Mouse (Mus musculus) regulatory T cell (primary cell): ENCODE measurements around the gene Utrn.

Source experiments
- in situ Hi-C: fragments of 300-600 bp; cut with MboI, MseI; formaldehyde crosslinking; loops from one replicate; pipeline ENCODE4 v1.15.1; 2025; ENCODE audit warnings: high pct_unique_total_duplicates

Utrn gene

DNA sequence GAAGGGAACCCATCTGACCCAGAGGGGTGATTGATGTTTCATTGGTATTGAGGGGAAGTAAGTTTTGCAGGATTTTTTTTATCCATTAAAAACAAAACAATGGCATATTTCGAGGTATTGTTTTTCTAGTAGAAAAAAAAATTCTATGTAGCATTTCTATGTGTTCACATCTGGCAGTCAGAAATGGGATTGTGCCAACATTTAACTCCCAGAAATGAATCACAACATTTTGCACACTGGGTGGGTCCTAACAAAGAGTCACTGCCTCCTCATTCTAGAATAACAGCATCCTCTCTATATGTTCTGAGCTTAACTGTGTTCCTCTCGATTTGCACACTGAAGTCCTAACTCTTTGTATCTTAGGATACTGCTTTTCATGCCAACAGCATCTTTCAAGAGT is 416.5 kb downstream of the Utrn start:
- in situ Hi-C loops = no loop called here

DNA sequence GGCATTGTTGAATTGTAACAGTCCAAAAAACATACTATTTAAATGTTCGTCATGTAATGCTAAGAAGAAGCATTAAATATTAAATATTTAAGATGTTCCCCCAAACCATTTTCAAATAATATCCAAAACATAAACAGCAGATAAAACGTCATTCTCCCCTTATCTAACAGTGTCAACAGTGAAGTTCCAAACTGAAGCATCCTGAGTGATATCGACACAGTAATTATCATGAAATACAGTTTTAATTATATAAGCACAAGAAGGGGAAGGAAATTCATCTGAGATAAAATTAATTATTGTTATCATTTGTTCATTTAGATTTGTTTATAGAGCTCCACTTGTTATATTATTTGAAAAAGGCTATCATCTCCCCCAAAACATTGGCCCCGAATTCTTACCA is 425.0 kb downstream of the Utrn start:
- in situ Hi-C loops = no loop called here

DNA sequence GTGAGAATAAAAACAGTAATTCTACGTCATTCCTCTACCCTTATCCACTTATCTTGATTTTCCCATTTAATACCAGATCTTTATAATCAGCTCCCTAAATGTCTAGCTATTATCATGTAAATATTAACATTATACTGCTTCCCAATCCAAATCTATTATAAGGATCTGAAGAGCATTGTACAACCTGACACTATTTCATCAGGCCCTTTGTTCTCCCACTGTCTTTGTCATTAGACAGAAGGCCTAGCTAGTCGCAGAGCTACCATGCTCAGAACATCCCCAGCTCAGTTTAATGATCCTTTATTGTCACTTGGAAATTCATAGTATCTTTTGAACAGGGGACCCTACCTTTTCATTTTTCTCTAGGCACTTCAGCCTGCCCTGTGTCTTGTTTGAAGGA is 436.0 kb downstream of the Utrn start:
- in situ Hi-C loops = no loop called here

DNA sequence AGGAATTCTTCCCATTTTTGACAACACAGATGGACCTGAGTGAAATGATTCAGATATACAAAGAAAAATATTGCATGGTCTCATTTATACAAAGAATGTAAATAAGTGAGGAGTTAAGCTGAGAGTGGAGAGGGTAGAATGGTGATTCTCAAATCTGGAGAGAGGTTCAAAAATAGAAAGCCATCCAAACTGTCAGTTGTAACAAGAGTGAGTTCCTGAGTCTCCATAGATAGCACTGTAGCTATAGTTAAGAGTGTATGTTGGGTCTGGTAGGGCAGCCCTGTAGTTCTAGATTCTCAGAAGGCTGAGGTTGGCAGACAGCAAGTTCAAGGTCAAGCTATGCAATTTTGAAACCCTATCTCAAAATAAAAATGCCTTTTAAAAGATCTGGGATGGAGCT is 438.8 kb downstream of the Utrn start:
- in situ Hi-C loops = no loop called here

DNA sequence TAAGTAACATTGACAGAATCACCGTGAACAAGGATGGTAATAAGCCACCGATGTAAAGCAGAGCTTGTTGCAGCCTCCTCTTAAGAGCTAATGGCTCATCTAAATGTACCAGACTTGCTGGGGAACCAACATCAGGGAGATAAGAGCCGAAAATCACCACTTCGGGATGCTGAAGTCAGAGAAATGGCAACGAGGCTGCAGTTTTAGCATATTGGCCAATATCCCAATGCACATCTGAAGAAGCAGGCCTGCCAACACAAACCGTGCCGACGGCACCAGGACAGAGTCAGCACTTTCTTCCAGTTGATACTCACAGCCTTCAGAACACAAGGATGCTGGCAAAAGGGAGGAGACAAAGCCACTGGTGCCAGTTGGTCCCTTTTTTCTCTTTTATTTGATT is 442.3 kb downstream of the Utrn start:
- in situ Hi-C loops = no loop called here

DNA sequence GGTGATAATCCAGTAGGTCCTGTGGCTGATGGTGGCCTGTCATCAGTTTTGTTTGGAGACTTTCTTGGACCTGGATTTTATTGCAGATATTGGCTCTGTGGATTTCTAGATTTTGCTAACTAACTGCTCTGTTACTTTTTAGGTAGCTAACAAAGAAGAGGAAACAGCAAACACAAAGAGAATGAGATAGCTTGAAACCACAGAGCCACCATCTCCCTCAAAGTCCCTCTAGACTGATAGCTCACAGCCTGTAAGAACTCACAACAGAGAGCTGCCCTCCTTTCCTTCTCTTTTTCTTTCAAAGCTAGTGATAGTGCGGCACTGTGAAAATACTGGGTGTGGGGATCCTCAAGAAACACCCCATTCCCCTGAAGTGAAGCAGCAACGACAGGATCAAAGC is 444.2 kb downstream of the Utrn start:
- in situ Hi-C loops = no loop called here

DNA sequence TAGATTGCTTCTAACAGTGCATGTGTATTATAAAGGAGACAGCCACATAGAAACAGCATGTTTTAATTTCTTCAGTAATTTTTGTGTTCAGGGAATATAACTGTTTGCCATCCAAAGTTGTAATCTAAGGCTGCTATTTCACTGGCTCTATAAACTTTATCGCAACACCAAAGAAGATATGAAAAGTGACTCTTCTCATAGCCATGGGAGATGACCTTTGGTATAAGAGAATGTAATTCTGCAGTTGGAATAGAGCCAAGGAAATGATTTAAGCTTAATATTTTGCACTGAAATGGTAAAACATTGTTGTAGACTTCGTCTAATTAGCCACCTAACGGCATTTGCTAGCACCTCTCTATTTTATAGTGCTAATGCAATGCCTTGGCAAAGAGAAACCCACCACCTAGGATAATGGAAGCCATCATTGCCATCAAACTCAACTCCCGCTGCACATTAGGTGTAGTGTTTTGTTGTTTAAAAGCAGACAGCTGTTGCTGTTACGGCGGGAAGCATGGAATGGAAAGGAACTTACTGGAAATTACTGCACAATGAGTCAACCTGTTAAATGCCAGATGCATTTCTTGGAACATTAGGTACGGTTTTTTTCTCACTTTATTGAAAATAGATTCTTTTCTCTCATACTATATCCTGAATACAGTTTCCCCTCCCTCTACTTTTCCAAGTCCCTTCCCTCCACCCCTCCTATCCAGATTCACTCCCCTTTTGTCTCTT is 445.0 kb downstream of the Utrn start:
- in situ Hi-C loops = no loop called here

DNA sequence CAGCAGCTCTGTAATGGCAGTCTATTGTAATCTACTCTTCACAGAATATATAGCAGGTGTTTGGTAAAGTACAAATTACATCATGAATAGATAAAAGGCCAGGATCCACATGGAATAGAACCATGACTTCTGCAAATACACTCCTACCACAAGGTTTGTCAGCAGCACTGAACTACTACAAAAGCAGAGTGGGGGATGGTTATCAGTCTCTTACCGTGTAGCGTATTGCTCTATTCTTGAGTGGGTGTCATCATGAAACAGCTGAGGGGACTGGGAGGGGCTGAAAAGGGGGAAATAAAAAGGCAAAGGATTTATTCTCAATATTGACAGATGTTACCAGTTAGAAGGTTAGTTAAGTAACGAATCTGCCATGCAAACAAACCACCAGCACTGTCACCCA is 454.2 kb downstream of the Utrn start:
- in situ Hi-C loops = no loop called here

DNA sequence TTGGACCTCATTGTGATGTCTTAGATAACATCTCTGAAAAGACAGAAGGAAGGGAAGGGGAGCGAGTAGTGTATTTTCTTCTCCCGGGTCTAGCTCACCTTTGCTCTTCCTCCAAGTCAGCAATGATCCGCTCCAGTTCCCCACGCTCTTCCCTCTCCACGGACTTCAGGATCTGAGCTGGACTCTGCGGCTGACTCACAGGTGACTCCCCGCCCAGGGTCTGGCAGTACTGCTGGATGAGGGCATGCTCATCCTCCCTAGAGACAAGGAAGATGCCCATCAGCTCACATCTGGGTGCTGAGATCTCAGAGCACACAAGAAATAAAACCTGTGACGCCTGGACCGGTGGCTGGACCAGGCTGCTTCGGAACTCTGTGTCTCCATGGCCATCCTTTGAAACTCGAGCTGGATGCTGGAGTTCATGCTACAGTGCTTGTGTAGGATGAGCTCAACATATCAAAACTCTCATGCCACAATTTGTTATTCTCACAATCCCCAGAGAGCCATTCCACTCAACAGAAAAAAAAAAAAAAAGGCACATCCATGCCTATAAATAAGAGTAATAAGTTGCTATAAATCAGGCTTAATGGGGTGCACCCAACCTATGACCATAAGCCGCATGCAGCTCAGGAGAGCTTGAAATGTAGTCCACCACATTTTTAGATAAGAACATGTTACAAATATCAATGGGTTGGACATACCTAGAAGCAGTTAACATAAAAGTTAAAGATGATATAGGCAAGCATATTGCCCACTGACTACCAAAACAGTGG is 462.6 kb downstream of the Utrn start:
- in situ Hi-C loops = loop anchor here (5.0 kb wide), 1 partner anchor 51 kb away; no protein-coding TSS in a partner anchor

DNA sequence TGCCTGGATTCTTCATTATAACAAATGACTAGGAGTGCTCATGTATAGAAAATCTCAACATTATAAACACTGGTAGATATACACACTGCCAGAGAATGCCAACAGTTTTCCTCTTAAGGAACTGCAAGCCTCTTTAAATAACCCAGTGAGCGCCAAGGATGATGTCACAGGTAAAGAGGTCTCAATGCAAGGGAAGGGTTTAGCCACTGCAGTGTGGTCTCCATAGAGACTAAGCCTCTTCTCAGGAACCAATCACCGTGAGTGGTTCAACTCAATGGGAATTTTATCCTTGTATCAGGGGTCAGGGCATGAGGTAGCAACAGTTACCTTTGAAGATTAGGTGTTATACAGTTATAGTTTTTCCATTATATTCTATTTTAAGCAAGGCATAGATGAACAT is 469.7 kb downstream of the Utrn start:
- in situ Hi-C loops = no loop called here

DNA sequence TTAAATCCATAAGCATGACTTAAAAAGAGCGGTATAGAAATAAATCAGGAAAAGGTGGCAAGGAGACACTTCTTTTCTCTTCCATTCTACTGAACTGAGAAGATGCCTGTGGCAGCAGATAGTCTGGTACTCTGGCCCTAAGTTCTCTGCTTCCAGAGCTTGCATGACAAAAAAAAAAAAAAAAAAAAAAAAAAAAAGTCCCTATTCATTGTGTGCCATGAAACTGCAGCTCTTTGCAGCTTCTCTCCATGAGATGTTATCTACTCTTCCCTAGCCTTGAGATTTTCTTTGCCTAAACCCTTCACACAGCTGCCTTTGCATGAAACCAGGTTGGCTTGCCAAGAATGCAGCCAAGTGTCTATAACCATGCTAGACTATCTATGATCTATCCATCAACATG is 489.0 kb downstream of the Utrn start:
- in situ Hi-C loops = no loop called here

DNA sequence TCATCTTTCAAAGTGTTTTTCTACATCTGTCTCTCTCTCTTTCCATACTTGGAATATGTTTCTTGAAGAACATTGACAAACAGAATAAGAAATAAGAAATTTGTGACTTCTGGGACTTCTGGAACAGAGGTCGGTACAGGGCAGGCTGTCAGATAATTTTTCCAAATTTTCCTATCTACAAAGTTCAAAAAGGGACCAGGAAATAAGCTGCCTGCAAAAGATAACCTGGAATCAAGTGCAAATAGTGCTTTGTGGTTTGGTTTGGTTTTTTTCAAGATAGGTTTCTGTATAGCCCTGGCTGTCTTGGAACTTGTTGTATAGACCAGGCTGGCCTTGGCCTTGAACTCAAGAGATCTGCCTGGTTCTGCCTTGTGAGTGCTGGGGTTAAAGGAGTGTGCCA is 490.0 kb downstream of the Utrn start:
- in situ Hi-C loops = loop anchor here (5.0 kb wide), 1 partner anchor 88 kb away; no protein-coding TSS in a partner anchor

DNA sequence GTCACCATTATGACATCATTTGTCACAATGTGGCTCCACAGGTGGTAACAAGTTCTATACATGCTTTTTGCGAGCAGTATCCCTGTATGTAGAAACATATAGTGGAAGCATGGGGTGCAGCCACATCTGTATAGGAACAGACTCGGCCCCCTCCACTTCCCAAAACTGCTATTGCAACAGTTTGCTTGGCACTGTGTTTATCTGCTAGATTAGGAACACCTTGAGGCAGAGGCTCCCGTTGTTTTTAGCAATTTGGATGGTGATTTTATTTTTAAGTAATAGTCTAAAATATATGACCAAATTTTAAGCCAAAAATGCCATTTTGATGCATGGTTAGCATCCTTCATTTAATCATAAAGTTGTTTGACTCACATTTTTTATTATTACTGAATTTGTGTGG is 491.4 kb downstream of the Utrn start:
- in situ Hi-C loops = loop anchor here (5.0 kb wide), 1 partner anchor 90 kb away; no protein-coding TSS in a partner anchor

DNA sequence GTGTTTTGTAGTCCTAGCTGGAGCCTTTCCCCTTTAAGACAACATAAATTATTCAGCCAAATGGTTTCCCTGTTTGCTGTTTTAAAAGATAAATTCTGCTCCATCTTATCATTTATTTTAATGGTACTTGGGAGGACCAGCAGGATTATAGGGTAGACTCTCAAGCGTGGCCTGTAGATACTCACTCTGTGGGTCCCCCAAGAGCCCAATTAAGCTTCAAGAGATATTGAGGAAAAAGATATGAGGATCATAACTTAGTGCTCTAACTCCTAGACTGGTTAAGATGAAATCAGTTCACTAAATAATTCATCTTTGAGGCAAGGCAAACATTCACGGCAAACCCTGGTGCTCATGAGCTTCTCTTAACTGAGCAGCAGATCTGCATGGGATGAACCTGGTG is 493.1 kb downstream of the Utrn start:
- in situ Hi-C loops = loop anchor here (5.0 kb wide), 1 partner anchor 91 kb away; no protein-coding TSS in a partner anchor

DNA sequence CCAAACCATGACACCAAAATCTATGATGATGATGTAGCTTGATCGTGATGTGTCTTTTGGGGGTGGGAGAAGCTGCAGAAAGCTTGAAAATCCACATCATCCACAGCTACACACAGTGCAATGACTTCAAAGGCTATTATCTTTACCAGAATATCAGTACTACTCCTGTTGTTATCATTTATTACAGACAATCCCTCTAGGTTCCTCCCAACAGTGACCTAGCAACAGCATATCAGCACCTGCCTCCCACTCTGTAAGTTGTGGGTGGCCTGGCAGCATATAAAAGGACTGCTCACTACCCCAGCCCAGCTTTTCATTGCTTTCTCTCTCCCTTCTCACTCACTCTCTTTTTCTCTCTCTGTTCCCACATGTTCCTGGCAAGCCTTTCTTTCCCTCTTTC is 494.4 kb downstream of the Utrn start:
- in situ Hi-C loops = loop anchor here (5.0 kb wide), 1 partner anchor 93 kb away; no protein-coding TSS in a partner anchor

DNA sequence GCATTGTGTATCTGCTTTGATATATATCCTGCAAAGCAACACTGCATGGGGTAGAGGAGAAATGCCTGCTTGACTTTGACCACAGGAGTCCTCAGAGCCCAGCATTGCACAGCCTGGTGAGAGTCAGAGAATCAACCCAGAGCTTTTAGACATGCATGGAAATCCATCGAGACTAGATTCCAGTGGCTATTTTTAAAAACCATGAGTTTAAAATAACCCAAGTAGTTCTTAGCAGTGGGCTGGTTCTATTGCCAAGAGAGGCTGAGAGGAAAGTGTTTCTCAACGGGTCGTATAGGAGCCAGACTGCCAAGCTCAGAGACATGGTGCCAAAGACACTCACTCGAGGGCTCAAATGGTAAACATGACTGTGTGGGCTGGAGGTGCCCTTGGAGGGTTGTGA is 514.6 kb downstream of the Utrn start:
- in situ Hi-C loops = no loop called here

DNA sequence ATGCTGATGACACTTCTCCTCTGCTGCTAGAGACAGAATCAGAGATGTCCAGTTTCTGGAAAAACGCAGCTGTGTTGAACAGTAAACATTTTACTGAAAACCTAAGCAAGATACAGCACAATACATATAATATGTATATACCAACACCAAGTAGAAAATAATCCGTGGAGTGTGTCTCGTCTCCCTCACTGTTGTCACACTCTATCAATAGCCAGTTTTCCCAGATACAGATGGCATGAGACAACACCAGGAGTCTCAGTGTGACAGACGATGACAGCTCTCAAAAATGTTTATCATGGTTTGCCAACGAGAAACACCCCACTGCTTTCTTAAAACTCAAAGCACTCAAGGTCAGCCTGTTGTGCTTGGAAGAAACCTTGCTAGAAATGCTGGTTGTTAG is 515.1 kb downstream of the Utrn start:
- in situ Hi-C loops = no loop called here

DNA sequence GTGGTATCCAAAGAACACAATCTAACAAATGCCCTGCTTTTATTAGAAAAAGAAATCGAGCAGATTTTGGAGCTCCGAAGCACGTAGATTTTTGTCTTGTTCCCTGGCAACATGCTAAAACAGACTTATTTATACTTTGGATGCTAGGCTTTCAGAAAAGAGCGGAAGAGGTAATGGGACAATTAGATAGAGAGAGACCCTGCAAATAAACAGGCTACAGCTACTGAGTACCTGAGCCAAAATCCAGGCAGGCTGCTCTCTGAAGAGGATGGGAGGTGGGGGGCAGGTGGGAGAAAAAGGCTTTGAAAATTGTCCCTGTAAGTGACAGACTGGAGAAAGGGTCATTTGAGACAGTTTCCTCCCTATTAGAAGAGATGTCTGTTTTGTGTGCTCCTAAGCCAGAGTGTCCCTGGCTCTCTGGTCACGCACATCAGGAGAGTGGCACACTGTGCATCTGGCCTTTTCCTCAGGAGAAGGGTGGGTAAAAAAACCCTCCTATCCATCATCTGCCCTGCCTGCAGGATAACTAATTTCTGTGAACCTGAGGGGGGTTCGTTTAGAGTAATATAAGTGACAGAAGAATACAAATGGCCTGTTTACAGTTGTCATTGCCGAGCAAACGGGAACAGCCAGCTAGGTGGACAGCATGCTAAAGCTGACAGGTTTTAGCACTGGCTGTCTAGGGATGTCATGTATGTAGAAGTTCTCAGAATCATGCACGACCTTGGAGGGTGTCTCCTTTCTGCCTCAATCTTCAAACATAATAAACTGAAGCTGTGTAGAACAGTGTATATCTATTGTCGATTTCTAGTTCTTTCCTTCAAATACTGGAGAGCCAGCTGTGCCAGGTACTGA is 529.2 kb downstream of the Utrn start:
- in situ Hi-C loops = no loop called here

DNA sequence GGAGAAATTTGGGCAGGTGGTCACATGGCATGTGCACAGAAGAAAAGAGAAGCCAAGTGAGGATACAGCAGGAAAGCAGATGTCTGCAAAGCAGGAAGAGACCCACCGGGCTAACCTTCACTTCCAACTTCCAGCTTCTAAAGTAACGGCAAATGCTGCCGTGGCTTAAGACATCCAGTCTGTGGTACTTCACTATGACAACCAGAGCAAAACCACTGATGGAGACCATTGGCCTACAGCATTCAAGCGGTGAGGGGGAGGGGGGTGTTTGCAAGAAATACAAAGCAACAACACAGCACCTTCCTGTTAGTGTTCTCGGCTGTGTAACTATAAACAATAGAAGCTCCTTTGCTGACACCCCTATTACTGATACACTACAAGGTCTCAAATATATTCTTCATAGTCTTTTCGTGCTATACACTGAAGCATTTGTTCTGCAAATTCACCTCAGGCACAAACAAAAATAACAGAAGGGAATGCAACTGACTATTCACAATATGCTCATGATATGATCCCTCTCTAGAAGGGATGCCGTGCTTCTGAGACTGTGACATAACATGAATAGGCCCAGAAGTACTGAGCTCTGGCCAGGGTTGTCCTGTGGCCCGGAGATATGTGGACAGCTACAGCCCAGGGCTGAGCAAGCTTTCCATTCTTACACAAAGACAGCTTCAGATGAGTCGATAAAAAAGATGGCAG is 530.0 kb downstream of the Utrn start:
- in situ Hi-C loops = no loop called here
